Mouse (Mus musculus): ENCODE results near the gene Pik3c2g.
A peak's percentile ranks its signal among the peaks of the same experiment; 100 is the strongest.

Gene Pik3c2g

GRCm38 (mm10) chr6:139841272-139841671 is 254.3 kb downstream of the Pik3c2g start:
- DNase-seq (ENCODE audit: low read depth): no peak

GRCm38 (mm10) chr6:139842626-139843025 is 255.6 kb downstream of the Pik3c2g start:
- DNase-seq (ENCODE audit: low read depth): no peak

GRCm38 (mm10) chr6:139843531-139843930 is 256.5 kb downstream of the Pik3c2g start:
- DNase-seq (ENCODE audit: low read depth): no peak

DNA sequence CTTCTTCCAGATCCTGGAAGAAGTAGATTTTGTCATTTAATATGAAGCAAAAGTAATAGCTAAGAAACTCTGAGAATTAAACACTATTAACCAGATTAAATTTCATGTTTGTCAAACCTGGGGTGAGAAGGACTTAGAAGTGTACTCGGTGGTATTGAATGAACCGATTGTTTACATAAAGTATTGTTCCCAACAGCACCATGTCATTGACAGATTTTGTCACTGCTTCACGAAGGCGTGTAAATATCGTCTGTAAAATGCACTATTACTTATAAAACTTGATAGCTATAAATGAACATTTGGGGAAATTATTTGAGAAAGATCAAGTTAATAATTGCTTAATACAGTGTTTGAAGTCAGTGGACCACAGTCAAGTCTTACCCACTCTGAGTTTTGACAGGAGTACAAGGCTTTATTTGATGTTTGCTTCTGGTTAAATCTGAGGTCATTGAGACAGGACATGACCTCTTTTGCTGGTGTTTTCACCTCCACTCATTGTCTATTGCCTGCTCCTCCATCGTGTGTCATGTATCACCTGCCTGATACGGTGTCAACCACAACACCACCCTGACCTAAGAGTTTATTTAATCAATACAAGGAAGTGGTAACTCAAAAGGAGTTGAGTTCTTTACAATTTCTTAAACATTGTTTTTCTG is 260.0 kb downstream of the Pik3c2g start:
- no peak for DNase-seq (ENCODE audit: low read depth)

- DNase-seq (ENCODE audit: low read depth): no peak
These were observed 262.9 kb downstream of the Pik3c2g start for GRCm38 (mm10) chr6:139849931-139850330.

- no peak for DNase-seq (ENCODE audit: low read depth)
These were observed 264.9 kb downstream of the Pik3c2g start for GRCm38 (mm10) chr6:139851705-139852603.

- DNase-seq (ENCODE audit: low read depth): no peak
These were observed 265.8 kb downstream of the Pik3c2g start for GRCm38 (mm10) chr6:139852836-139853235.

DNA sequence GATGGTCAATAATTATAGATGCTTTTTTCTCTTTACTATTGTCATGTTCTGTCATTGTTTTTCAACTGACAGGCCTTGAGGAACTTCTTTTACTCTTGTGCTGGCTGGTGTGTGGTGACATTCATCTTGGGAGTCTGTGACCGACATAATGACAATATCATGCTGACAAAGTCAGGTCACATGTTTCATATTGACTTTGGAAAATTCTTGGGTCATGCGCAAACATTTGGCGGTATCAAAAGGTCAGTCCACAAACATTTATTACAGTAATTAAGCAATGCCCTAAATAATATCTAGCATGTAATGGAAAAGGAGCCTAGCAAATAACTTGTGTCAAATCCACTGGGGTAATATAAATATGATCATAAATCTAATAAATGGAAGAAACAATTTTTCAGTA is 273.1 kb downstream of the Pik3c2g start:
- no peak for DNase-seq (ENCODE audit: low read depth)

- no peak for DNase-seq (ENCODE audit: low read depth)
These were observed 274.5 kb downstream of the Pik3c2g start for GRCm38 (mm10) chr6:139861534-139861933.

- DNase-seq (ENCODE audit: low read depth): no peak
These were observed 278.1 kb downstream of the Pik3c2g start for GRCm38 (mm10) chr6:139865059-139865673.

- DNase-seq (ENCODE audit: low read depth): peak; percentile 44
These were observed 287.6 kb downstream of the Pik3c2g start for GRCm38 (mm10) chr6:139874418-139875176.

- DNase-seq (ENCODE audit: low read depth): no peak
These were observed 289.7 kb downstream of the Pik3c2g start for GRCm38 (mm10) chr6:139876691-139877090.

- DNase-seq (ENCODE audit: low read depth): no peak
These were observed 290.7 kb downstream of the Pik3c2g start for GRCm38 (mm10) chr6:139877476-139878361.

GRCm38 (mm10) chr6:139878362-139878696 is 291.3 kb downstream of the Pik3c2g start:
- no peak for DNase-seq (ENCODE audit: low read depth)

DNA sequence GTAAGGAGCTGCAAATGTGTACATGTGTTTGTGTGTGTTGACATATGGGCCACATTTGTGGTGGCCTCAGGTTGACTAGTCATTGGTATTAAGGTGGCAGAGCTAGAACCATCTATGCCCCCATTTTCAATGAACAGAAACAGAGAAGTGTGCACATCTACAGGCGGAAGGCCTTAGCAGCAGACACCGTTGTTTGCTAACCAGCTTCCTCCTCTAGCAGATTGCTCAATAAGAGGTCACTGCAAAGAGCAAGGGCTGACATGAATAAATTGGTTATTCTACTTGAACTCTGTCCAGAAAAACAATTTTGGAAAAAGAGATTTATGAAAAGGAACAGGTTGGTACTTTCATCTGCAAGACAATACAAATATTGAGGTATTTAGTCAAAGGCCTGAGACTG is 295.1 kb downstream of the Pik3c2g start:
- DNase-seq (ENCODE audit: low read depth): no peak

- no peak for DNase-seq (ENCODE audit: low read depth)
These were observed 300.2 kb downstream of the Pik3c2g start for GRCm38 (mm10) chr6:139887175-139887574.

DNA sequence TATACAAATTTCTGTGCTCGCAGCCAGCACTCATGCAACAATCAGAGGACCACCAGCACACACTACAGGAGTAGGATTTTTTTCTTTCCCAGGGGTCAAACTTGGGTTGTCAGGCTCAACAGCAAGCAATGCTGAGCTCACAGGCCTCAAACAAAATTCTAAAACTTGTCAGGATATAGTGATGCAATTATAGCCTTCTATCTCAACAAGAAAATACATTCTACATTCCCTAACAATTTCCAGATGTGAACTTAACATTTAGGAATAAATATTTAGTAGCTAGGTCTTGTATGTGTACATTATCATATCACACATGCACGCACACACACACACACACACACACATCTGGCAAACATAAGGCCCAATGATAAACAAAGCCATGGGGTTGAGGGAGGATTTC is 308.6 kb downstream of the Pik3c2g start:
- DNase-seq (ENCODE audit: low read depth): no peak

DNA sequence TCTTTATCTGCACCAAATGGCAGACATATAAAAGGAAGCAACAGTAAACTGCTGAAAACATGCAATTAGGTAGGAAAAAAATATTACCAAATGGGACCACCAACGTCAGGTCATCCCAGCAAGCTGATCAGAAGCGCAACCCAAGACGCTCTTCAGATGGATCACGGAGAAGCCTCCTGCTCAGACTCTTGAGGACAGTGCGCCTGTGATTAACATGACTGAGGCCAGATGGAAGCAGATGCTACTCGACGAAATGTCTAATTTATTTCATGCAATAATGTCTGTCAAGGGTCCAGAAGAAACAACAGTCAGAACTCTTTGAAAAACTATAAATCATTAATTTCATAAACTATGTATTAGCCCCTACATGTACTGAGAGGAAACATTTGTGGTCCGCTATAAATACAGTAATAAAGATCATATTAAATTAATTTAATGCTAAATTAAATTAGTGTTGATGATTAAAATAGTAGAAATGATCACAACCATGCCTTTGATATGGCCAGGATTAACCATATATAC is 312.7 kb downstream of the Pik3c2g start:
- no peak for DNase-seq (ENCODE audit: low read depth)

GRCm38 (mm10) chr6:139901801-139902200 is 314.8 kb downstream of the Pik3c2g start:
- DNase-seq (ENCODE audit: low read depth): no peak

GRCm38 (mm10) chr6:139907138-139907537 is 320.1 kb downstream of the Pik3c2g start:
- no peak for DNase-seq (ENCODE audit: low read depth)

Data from NIH3T3 (cell line).